Mouse (Mus musculus) thymus, postnatal 4 days (tissue): ENCODE results near the gene Lingo3.
A peak's percentile ranks its signal among the peaks of the same experiment; 100 is the strongest.

ENCODE experiments used
- DNase-seq: peaks from one replicate; pipeline ENCODE4 v3.0.0; 2021

The Lingo3 gene

DNA sequence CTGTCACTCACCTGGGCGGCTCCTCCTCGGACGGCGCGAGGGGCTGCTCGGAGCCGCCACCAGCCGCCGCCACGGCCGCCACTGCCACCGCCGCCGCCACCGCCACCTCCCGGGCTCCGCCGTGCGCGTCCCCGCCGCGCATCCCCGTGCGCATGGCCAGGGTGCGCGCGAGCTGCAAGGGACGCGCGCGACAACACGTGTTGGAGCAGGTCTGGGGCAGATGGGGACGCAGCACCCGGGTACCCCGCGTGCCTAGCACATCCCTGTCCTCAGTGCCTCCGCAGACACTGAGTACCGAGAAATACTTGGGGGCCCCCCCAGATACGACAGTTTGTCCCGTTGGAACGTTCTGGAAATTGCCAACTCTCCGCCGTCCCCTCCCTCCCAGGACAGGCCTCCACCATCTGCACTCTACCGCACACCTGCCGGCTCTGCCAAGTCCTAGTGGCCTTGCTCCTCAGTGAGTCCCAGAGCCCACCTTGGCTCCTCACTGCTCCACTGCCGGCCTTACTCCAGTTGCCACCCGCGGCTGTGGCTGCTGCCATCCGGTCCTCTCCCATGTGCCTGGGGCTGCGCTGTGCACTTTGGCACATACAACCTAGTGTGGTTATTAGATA is at the start of gene Lingo3:
TSS of gene Lingo3 (minus strand) at position 109 of the 617 bp plus-strand sequence.
- DNase-seq, result peak; percentile 67

DNA sequence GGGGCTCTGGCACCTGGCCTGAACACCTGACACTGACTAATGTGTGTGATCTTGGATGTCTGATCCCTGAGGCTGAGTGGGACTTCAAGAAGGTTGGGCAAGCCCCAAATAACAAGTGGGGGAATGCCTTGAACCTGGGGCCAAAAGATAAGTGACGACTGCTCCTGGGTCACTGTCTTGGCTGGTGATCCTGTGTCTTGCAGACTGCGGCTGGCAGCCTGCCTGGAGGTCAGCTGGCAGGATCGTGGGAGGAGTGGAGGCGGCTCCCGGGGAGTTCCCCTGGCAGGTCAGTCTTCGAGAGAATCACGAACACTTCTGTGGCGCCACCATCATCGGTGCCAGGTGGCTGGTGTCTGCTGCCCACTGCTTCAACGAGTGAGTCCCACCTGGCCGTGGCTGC is 43.3 kb upstream of the Lingo3 start:
- DNase-seq, result no peak

DNA sequence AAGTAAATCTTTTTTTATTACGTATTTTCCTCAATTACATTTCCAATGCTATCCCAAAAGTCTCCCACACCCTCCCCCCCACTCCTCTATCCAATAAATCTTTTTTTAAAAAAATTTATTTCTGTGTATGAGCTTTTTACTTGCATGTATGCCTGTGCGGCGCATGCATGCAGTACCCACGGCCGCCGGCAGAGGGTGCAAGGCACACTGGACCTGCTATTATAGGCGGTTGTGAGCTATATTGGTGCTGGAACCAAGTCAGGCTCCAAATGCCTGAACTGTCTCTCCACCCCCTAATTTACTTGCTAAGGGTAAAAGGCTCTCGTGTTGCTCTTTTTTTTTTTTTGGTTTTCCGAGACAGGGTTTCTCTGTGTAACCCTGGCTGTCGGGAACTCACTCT is 37.5 kb upstream of the Lingo3 start:
- peak; percentile 91 for DNase-seq

DNA sequence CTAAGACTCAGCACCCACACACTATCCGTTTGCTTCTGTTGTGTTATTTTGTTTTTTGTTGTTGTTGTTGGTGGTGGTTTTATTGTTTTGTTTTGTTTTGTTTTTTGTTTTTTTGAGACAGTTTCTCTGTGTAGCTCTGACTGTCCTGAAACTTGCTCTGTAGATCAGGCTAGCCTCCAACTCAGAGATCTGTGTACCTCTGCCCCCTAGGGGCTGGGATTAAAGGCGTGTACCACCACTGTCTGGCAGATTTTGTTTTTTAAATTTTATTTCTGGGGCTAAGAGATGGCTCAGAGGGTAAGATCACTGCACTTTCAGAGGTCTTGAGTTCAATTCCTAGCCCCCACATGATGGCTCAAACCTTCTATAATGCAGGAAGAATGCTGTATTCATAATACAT is 37.1 kb upstream of the Lingo3 start:
- no peak for DNase-seq

DNA sequence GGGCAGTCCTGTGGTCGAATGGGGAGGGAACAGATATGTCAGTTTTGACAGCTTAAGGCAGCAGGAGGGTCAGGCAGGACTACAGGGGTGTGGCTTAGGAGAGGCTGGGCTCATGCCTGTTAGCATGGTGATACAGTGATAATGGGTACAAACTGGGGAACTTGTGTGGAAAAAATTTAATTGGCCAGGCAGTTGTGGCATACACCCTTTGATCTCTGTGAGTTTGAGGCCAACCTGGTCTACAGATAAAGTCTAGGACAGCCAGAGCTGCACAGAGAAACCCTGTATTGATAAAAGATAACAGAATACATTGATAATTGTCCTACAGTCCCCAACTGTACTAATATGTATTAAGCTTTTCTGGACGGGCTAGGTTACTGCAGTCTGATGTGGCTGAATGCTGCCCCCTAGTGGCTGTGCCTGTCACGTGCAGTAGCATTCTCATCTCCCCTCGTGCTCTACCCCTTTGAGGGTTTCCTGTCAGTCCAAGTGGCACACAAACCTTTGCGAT is 36.3 kb upstream of the Lingo3 start:
- peak; percentile 83 for DNase-seq

DNA sequence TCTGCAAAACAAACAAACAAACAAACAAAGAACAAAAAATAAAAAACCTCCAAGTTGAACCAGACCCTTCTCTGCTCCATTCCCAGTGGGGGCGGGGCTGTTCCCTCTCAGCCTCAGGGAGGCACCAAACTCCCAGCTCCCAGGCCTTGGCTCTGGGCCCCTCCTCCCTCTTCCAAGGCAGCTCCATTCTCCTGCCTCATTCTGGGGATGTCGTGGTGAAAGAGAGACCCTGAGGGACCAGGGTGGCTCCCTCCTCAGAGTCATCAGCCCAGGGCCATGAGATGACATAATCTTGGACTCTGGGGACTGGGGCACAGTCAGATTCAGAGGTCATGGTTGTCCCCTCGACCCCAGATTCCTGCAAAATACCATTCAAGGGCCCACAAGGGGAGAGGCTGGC is 32.8 kb upstream of the Lingo3 start:
- no peak for DNase-seq

DNA sequence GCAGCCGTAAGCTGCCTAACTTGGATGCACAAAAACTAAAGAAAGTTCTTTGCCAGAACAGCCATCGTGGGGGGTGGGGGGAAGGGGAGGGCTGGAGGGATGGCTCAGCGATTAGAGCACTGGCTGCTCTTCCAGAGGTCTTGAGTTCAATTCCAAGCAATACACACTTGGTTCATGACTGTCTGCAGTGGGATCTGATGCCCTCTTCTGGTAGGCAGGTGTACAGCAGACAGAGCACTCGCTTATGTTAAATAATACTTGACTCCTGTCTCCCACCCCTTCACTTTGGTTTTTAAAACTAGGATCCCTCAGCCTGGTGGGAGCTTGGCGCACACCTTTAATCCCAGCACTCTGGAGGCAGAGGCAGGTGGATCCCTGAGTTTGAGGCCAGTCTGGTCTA is 32.2 kb upstream of the Lingo3 start:
- DNase-seq, result peak; percentile 78

DNA sequence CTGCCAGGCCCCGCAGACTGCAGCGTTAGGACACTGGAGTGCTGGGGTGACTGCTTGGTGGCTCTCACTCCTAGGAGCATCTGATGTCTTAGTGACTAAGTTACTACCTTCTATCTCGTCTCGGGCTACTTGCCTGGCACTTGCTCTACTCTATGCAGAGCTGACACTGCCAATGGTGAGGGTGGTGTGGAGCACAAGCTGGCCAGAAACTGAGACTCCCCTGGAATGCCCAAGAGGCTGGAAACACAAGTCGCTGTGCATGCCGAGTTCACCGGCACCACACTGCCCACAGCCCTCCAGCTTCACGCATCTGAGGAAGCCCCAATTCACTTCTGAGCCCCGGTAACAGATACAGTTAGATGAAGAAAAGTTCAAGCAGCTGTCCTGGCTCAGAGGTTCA is 30.2 kb upstream of the Lingo3 start:
- no peak for DNase-seq

DNA sequence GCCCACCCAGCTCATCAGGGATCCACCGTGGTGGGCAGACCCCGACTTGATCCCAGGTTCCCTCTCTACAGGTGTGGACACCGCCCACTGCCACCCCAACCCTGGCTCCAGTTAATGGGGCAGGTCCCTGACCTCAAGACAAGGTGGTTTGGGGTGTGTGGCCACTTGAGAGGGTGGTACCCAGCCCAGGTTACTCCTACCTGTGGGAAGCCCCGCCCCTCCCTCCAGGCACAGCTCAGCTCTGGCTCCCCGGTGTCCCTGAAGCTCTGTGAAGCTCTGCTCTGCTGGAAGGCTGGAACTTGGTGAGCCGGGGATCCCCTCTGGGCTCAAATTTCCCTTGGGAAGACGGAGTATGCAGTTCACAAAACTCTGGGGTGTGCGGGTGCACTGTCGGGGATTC is 27.7 kb upstream of the Lingo3 start, which contains the start of gene Tmprss9:
TSS of gene Tmprss9 (plus strand) at position 268 of the 400 bp plus-strand sequence.
- no peak for DNase-seq

DNA sequence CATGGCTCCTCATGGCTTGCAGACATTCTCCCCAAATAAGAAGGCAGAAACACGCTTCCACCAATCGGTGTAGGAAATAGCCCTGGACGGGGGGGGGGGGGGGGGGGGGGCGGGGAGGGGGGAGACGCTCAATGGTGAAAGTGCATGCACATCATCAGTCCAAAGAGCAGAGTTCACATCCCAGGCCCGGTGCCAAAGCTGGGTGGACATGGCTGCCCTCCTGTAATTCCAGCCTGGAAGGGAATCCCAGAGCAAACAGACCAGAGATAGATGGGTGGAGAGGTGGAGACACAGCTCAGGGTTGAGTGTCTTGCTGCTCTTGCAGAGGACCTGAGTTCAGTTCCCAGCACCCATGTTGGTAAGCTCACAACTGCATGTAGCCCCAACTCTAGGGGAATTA is 27.2 kb upstream of the Lingo3 start:
- DNase-seq, result no peak

DNA sequence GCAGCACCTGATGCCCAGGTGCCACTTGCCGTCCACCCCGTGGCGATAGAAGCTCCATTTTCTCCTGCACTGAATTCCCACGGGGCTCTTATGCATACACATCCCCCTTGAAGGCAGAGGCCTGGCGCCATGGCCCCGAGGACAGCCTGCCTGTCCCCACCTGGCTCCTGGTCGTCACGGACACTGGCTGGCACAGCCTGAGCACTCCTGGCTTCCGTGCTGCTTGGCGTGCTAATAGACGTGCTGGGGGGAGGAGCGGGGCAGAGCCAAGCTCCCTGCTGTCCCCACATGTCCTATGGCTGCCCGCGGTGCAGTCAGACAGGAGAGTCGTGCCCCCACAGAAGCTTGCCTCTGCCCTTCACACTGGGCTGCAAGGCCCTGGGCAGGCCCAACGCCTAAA is 20.6 kb upstream of the Lingo3 start:
- DNase-seq, result no peak

DNA sequence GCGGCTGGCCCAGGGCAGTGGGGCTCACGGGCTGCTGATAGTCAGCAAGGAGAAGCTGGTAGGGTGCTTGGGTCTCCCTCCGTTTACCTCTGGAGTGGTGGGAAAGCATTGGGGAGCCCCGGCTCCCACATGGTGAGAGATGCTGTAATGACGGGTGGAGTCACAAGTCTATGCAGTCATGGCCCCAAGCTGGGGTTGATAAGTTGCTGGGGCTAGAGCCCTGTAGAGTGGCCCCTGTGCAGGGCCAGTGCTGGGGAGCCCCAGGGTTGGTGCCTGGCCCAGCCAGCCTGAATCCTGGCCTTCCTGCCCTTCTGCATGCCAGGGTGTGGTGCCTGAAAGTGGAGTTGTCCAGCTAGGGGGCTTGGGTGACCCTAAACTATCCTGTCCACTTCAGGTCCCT is 18.5 kb upstream of the Lingo3 start:
- no peak for DNase-seq

DNA sequence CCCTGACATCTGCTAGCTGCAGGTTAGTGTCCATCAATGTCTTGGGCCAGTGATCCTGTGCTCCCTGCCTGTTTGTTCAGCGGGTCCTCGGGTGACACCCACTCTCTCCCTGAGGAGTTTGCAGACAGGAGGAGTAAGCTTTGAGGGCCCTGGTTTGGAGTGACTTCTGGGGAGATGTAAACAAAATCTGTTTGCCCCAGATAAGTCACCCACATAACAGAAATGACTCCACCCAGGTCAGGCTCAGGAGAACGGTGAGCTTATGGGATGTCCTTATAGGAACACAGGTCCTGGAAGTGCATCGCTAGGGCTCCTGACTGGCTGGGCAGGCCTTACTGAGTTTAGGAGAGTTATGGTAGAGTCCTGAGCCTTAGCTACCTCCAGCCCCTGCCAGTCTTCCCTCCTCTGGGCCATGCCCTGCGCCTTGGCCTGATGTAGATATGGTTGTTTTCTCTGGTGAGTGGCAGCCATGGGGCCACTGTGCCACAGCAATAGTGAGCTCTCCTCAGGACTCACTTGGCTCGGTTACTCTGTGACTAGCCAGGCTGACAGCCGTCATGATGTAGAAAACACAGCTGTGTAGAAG is 14.6 kb upstream of the Lingo3 start:
- no peak for DNase-seq

DNA sequence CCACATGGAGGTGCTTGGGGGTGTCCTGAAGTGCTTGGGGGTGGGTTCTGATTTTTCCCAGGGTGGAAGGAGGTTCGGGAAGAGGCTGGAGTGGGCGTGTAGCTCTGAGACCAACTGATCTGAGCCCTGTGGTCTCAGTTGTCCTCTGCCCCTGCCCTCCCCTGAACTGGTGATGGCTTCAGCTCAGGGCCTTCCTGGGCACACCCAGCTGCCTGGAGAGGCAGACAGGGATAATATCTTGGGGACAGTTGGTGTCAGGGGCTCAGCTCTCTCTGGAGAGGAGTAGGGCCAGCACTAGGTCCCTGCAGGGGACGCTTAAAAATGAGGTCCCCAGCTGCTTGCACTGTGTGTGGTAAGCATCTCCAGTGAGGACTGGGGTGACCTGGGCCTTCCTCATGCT is 14.0 kb upstream of the Lingo3 start:
- no peak for DNase-seq

DNA sequence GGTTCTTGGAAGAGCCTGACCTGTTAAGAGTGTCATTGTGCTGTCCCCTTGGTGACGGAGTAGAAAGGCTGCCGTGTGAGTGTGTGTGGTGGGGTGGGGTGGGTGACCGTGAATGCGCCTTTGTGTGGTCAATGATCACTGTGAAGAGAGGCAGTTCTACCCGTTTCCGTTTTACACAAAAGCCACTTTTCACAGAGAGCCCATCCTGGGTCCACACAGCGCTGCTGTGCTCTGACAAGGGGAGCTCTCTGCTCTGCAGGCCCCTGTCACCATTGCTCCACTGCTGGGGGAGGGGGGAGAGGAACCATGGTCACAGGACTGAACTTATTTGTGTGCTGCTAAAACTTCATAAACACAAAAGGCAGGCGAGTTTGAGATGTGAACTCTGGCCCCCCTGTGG is 13.5 kb upstream of the Lingo3 start:
- no peak for DNase-seq

DNA sequence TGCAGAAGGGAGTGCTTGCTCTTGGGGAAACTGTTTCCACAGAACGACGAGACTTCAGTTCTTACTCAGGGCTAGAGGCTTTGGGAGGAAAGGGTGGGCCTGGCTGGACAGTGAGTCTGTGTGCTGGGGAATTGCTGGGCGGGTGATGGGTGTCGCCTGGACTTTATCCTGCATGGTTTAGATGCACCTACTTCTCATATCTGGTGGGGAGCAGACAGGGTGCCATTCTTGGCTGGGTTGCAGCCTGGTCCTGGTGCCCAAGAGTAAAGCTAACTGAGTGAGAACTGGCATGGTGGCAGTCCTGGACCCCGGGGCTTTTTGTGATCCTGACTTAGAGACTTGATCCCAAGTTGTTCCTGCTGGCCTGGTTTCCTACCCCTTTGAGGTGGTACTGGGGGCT is 13.1 kb upstream of the Lingo3 start:
- no peak for DNase-seq

DNA sequence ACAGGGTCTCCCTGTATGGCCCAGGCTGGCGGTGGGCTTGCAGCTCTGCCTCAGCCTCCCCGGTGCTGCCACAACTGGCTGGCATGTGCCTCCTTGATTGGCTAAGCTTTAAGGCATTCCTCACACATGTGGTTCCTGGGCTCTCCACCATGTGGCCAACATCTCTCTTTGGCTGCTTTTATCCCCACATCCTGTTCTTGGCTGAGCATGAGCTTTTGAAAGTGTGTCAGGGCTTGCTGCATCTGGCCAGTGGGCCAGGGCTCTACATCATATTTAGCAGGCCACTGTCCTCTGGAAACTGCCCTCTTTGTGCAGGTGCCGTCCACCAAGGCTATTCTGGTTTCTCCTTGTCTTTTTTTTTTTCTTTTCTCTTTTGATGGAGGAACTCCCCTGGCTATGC is 12.4 kb upstream of the Lingo3 start:
- DNase-seq, result peak; percentile 39

DNA sequence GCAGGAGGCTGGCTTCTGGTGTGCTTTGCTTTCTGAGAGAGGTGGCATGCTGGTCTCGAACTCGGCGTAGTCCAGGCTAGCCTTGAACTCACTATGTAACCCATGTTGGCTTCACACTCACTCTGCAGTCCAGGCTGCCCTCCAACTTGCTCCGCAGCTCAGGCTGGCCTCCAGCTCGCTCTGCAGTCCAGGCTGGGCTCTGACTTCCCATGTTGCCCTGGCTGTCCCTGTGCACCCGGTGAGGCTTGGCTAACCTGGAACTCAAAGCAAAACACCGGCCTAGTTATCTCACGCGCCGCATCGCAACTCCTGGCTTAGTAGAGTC is 11.9 kb upstream of the Lingo3 start:
- DNase-seq, result no peak

DNA sequence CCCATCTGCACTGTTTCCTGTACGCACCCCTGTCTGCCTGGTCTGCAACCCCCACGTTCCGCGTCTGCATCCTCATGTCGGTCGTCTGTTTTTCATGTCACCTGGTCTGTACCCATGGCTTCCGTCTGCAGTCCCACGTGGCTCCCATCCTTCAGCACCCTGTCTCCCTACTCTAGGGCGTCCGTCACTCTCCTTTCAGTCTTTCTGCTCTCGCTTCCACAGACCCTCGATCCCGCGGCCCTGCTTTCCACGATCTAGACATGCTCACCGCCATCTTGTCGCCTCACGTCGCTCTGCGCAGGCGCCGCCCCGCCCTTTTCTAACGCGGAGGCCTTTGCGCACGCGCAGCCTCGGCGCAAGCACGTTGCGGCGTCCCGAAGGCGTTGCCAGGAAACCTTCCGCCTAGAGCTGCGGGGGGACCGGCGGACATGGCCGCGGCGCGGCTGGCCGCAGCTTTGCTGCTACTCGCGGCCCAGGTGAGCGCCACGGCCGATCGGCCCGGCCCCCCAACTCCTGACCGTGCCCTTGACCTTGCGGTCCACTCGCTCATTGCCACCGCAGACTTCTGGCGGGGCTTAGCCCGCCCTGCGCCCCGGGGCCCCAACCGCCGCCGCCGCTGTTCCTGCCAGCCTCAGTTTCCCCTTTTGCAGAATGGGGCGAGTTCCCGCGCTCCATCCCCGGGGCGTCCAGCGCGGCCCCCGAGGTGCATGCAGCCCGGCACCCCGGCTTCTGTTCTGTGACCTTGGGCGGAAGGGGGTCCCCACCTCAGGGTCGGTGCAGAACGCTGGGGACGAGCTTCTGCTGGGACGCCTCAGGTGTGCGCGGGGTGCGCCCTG is 11.3 kb upstream of the Lingo3 start, which contains the start of the genes Lsm7 and Sppl2b:
TSS of gene Lsm7 (minus strand) at position 297 of the 836 bp plus-strand sequence.
TSS of gene Sppl2b (plus strand) at position 363 of the 836 bp plus-strand sequence.
- peak; percentile 99 for DNase-seq

DNA sequence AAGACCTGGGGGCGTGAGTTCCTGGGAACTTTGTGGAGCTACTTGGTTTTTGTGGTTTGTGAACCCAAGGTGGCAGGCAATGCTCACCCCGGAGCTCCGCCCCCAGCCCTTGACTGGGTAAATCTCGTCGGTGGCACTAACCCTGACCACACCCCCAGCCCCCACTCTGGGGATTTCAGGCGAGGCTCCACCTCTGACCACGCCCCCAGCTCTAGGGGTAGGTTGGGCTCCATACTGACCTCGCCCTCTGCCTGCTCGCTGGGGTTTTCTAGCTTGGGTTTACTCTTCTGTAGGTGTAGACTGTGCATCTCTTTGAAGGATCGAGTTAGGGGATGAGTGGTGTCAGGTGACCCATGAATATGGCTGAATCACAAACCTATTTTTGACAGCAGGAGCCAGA is 4.7 kb upstream of the Lingo3 start:
- peak; percentile 86 for DNase-seq

DNA sequence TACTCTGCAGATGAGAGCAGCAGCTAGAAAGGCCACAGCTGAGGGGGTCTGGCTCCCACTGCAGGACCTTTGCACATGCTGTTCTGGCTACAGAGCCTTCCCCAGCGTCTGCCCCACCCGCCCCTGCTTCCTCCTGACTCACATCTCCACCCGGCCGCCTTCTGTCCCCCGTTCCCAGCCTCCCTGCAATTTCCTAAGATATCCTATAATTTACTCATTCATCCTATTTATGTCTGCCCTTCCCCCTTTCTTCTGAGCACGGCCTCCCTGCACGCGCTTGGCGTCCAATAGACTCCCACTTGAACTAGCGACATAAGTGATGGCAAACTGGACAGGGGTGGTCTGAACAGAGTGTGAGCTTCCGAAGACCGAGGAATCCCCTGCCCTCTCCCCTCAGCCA is 1.9 kb upstream of the Lingo3 start:
- no peak for DNase-seq

DNA sequence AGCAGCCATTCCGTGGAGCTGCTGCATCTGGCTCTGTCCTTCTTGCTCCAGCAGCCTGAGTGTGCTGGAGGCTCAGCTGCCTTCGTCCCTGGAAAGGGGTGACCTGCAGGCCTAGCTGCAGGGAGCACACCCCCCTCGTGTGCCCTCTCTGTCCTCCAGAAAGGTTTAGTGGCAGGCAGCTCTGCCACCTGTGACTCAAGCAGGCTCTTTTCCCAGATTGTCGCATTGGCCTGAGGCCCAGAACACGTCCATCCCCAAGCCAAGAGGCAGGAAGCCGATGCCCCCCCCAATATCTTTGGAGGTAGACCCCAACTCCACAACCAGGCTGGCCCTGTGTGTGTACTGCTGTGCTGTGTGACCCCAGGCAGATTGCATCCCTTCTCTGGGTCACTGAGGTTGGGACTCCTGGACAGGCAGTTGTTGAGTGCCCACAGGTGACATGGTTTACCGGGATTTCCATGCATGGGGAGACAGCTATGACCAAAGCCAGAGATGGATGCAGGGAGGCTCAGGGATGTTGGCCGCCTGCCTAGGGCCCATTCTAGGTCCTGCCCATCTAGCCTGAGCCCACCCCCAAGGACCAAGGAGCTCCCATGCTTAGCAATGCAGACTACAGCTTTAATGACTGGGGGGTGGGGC is 1.3 kb upstream of the Lingo3 start:
- DNase-seq, result no peak
